Mouse (Mus musculus): ENCODE results near the gene Nmnat1.

GRCm38 (mm10) chr4:149424755-149425154 lies 60.2 kb downstream of the Nmnat1 start:
- TF ChIP-seq CTCF (IDR thresholded peaks at IDR 0.05; ENCODE audit: insufficient read depth, low read length) (no peak), POLR2A (IDR thresholded peaks at IDR 0.05; ENCODE audit: borderline replicate concordance, extremely low read depth, low read depth, low read length) (no peak)
